In the genomic region with DNA sequence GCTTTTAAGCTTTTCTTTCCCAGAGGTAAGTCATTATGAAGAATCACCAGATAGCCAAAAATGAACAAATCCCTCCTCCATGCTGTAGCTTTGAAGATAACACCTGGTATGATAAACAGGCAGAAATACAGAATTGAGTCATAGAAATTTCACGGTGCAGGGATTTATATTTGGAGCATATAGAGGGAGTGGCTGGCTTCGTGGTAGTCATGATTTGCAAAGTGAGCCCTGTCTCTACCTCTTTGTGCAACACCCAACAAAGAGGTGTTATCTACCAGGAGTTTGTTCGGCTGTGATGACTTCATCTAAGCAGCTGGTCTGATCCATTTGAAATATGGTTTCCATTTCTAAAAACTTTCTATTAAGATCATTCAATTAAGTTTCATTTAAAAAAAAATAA, we compare ENCODE assay signal across 23 mouse cellular contexts.
DNase-seq lines count a peak whose midpoint lies in the region; ATAC-seq and TF ChIP-seq lines count a peak whose summit lies in the region.
"Had no signal": no experiment of that assay in that cellular context is flagged by ENCODE, and none has a peak within 500 bp of the region (broad histone marks: within the 10 kb centered on the region; RNA-seq: fewer than 3 reads in every experiment).

No protein-coding gene starts in this region.

- no peak for TF ChIP-seq POLR2A in limb, embryonic 14.5 days (IDR thresholded peaks at IDR 0.05; ENCODE audit: borderline replicate concordance, extremely low read depth, insufficient read depth, insufficient read length)

- ATAC-seq in limb, embryonic 13.5 days (ENCODE audit: low FRiP score, low read depth), result peak; percentile 67; the same call in 1 of the 2 replicates
- no peak for ATAC-seq in limb, embryonic 14.5 days (ENCODE audit: low FRiP score, low read depth)
- ATAC-seq: forebrain, embryonic 13.5 days; forebrain, embryonic 15.5 days; forebrain, postnatal 0 days had no signal

- H3K36me3 ChIP-seq in limb, embryonic 13.5 days, result no peaks in the 10 kb centered on the region
- no peaks in the 10 kb centered on the region for H3K36me3 ChIP-seq in limb, embryonic 10.5 days
- no peaks in the 10 kb centered on the region for H3K36me3 ChIP-seq in limb, embryonic 14.5 days (ENCODE audit: control insufficient read depth, insufficient read depth, low read length)
- no peaks in the 10 kb centered on the region for H3K36me3 ChIP-seq in hindbrain, embryonic 10.5 days
- no peaks in the 10 kb centered on the region for H3K36me3 ChIP-seq in forebrain, embryonic 10.5 days (replicated peaks)
- H3K36me3 ChIP-seq: embryonic facial prominence, embryonic 13.5 days; embryonic facial prominence, embryonic 15.5 days; forebrain, embryonic 15.5 days had no signal

- no peak overlapping the region for H3K4me2 ChIP-seq in limb, embryonic 13.5 days (replicated peaks)
- H3K4me2 ChIP-seq in limb, embryonic 14.5 days (replicated peaks; ENCODE audit: low read depth, low read length, severe bottlenecking), result no peak overlapping the region
- H3K4me2 ChIP-seq: embryonic facial prominence, embryonic 13.5 days; embryonic facial prominence, embryonic 15.5 days; forebrain, embryonic 13.5 days; forebrain, embryonic 15.5 days had no signal

- H3K27ac ChIP-seq in limb, embryonic 13.5 days, result peak overlapping the region; percentile 28; the same call in 1 of the 2 replicates
- H3K27ac ChIP-seq in limb, embryonic 10.5 days, result no peak overlapping the region
- 0 out of 2 replicates have a peak overlapping the region, but pooled peaks have one; percentile 39 for H3K27ac ChIP-seq in limb, embryonic 14.5 days (replicated peaks; ENCODE audit: low read depth, low read length)
- H3K27ac ChIP-seq in hindbrain, embryonic 10.5 days, result no peak overlapping the region
- H3K27ac ChIP-seq in forebrain, embryonic 10.5 days, result no peak overlapping the region
- H3K27ac ChIP-seq: embryonic facial prominence, embryonic 13.5 days; embryonic facial prominence, embryonic 15.5 days; forebrain, embryonic 13.5 days; forebrain, embryonic 15.5 days had no signal

- no peak overlapping the region for H3K4me3 ChIP-seq in limb, embryonic 13.5 days
- no peak overlapping the region for H3K4me3 ChIP-seq in limb, embryonic 10.5 days
- no peak overlapping the region for H3K4me3 ChIP-seq in limb, embryonic 14.5 days (replicated peaks; ENCODE audit: low read length)
- no peak overlapping the region for H3K4me3 ChIP-seq in hindbrain, embryonic 10.5 days
- no peak overlapping the region for H3K4me3 ChIP-seq in forebrain, embryonic 10.5 days
- H3K4me3 ChIP-seq: embryonic facial prominence, embryonic 13.5 days; embryonic facial prominence, embryonic 15.5 days; erythroblast, embryonic 14.5 days; forebrain, embryonic 13.5 days; forebrain, embryonic 15.5 days had no signal

- no peak overlapping the region for H3K9ac ChIP-seq in limb, embryonic 13.5 days
- H3K9ac ChIP-seq in limb, embryonic 14.5 days (ENCODE audit: low read depth, low read length, severe bottlenecking), result no peak overlapping the region
- H3K9ac ChIP-seq: embryonic facial prominence, embryonic 13.5 days; embryonic facial prominence, embryonic 15.5 days; forebrain, embryonic 13.5 days; forebrain, embryonic 15.5 days; forebrain, postnatal 0 days had no signal

- no peaks in the 10 kb centered on the region for H3K9me3 ChIP-seq in limb, embryonic 13.5 days
- no peaks in the 10 kb centered on the region for H3K9me3 ChIP-seq in limb, embryonic 10.5 days (replicated peaks)
- H3K9me3 ChIP-seq in limb, embryonic 14.5 days (ENCODE audit: control insufficient read depth, low read length), result no peaks in the 10 kb centered on the region
- H3K9me3 ChIP-seq in hindbrain, embryonic 10.5 days, result no peaks in the 10 kb centered on the region
- H3K9me3 ChIP-seq in forebrain, embryonic 10.5 days, result no peaks in the 10 kb centered on the region
- H3K9me3 ChIP-seq: embryonic facial prominence, embryonic 13.5 days; embryonic facial prominence, embryonic 15.5 days; forebrain, embryonic 13.5 days; forebrain, embryonic 15.5 days had no signal

- DNase-seq in layer of hippocampus, adult 9-11 months, result peak; percentile 13
- no peak for DNase-seq in layer of hippocampus, postnatal 10 days (ENCODE audit: low spot score in 2 of 2)
- no peak for DNase-seq in limb, embryonic 10.5 days (ENCODE audit: low spot score)
- DNase-seq in brain, adult 2 months (ENCODE audit: low read depth, low spot score), result peak; percentile 55
- DNase-seq in limb, embryonic 14.5 days (ENCODE audit: low spot score), result no peak
- DNase-seq in hindbrain, embryonic 10.5 days (ENCODE audit: low spot score), result no peak
- DNase-seq in forebrain, embryonic 10.5 days (ENCODE audit: extremely low spot score, low spot score), result no peak
- DNase-seq: adrenal gland, adult 2 months; adrenal gland, postnatal 10 days; adrenal gland, postnatal 25 days; cerebellum, adult 11-12 months; cerebellum, adult 2 months; cerebellum, adult 9-10 months; cerebellum, postnatal 10 days; cerebellum, postnatal 25 days; embryo, embryonic 11 days; forebrain, postnatal 0 days had no signal

- no peaks in the 10 kb centered on the region for H3K27me3 ChIP-seq in limb, embryonic 13.5 days
- H3K27me3 ChIP-seq in limb, embryonic 10.5 days (ENCODE audit: low read depth, poor library complexity, severe bottlenecking), result no peaks in the 10 kb centered on the region
- no peaks in the 10 kb centered on the region for H3K27me3 ChIP-seq in limb, embryonic 14.5 days (ENCODE audit: control insufficient read depth, insufficient read depth, low read length)
- no peaks in the 10 kb centered on the region for H3K27me3 ChIP-seq in hindbrain, embryonic 10.5 days (ENCODE audit: insufficient read depth, poor library complexity, severe bottlenecking)
- H3K27me3 ChIP-seq in forebrain, embryonic 10.5 days (ENCODE audit: poor library complexity, severe bottlenecking), result no peaks in the 10 kb centered on the region
- H3K27me3 ChIP-seq: embryonic facial prominence, embryonic 15.5 days; forebrain, embryonic 13.5 days; forebrain, embryonic 15.5 days had no signal

- 65% methylated on average over 3 of the region's 3 CpGs for WGBS in limb, embryonic 13.5 days
- WGBS in limb, embryonic 10.5 days, result 88% methylated on average over 3 of the region's 3 CpGs
- WGBS in limb, embryonic 14.5 days, result 50% methylated on average over 3 of the region's 3 CpGs
- 87% methylated on average over 3 of the region's 3 CpGs for WGBS in hindbrain, embryonic 10.5 days
- 86% methylated on average over 3 of the region's 3 CpGs for WGBS in forebrain, embryonic 10.5 days

- H3K4me1 ChIP-seq in limb, embryonic 13.5 days, result peaks cover 18% of the 10 kb centered on the region
- no peaks in the 10 kb centered on the region for H3K4me1 ChIP-seq in limb, embryonic 10.5 days
- H3K4me1 ChIP-seq in limb, embryonic 14.5 days (ENCODE audit: control insufficient read depth, insufficient read depth, low read length), result peaks cover 12% of the 10 kb centered on the region; the same call in 1 of the 2 replicates
- no peaks in the 10 kb centered on the region for H3K4me1 ChIP-seq in hindbrain, embryonic 10.5 days (replicated peaks)
- no peaks in the 10 kb centered on the region for H3K4me1 ChIP-seq in forebrain, embryonic 10.5 days
- H3K4me1 ChIP-seq: embryonic facial prominence, embryonic 15.5 days; forebrain, embryonic 13.5 days; forebrain, embryonic 15.5 days had no signal

Comparison
In these comparisons a context has a peak if more than half of its experiments do, and no peak if none do; other contexts are left out.
1. DNase-seq: peak in layer of hippocampus, adult 9-11 months (single experiment) and brain, adult 2 months (single experiment); none in layer of hippocampus, postnatal 10 days (0 of 2), limb, embryonic 10.5 days (single experiment), limb, embryonic 14.5 days (single experiment), hindbrain, embryonic 10.5 days (single experiment) and forebrain, embryonic 10.5 days (single experiment).
2. H3K27ac ChIP-seq: peak in limb, embryonic 13.5 days (single experiment) and limb, embryonic 14.5 days (single experiment); none in limb, embryonic 10.5 days (single experiment), hindbrain, embryonic 10.5 days (single experiment) and forebrain, embryonic 10.5 days (single experiment).